In the genomic region with DNA sequence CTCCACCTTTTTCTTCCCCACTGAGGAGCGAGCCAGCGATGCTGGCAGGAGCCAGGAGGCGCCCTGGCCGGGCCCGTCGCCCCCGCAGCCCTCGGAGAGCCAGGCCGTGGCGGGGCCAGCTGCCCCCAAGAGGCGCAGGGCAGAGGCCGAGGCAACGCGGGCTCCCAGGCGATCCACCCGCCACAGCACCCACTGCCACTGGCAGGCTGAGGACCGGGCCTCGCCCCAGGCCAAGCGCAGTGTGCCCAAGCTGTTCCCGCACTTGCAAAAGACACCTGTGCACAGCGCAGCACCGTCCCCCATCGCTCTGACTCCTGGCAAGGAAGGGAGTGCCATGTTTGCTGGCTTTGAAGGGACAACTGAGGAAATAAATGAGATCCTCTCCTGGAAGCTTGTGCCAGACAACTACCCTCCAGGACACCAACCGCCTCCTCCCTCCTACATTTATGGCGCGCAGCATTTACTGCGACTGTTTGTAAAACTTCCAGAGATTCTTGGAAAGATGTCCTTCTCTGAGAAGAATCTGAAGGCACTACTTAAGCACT, we compare ENCODE assay signal across 8 mouse cellular contexts. TPM values are rescaled to one million over a fixed set of nuclear protein-coding genes. Genes with fewer than 3 reads are reported as not detected.
DNase-seq lines count a peak whose midpoint lies in the region; ATAC-seq and TF ChIP-seq lines count a peak whose summit lies in the region.

No protein-coding gene starts in this region.

- no peaks in the 10 kb centered on the region for H3K36me3 ChIP-seq in embryonic facial prominence, embryonic 14.5 days (ENCODE audit: control insufficient read depth, insufficient read depth, low read length)
- H3K36me3 ChIP-seq in hindbrain, postnatal 0 days (ENCODE audit: insufficient read depth, low read length): no peaks in the 10 kb centered on the region
- no peaks in the 10 kb centered on the region for H3K36me3 ChIP-seq in liver, embryonic 13.5 days

- peak overlapping the region; percentile 89 for H3K4me2 ChIP-seq in embryonic facial prominence, embryonic 14.5 days (ENCODE audit: low read depth, low read length)
- H3K4me2 ChIP-seq in hindbrain, postnatal 0 days (ENCODE audit: low read depth, low read length): peak overlapping the region; percentile 73
- peak overlapping the region; percentile 70 for H3K4me2 ChIP-seq in liver, embryonic 13.5 days

- peak overlapping the region; percentile 77 for H3K27ac ChIP-seq in embryonic facial prominence, embryonic 14.5 days (replicated peaks; ENCODE audit: low read depth, low read length)
- H3K27ac ChIP-seq in hindbrain, postnatal 0 days: peak overlapping the region; percentile 90
- no peak overlapping the region for H3K27ac ChIP-seq in liver, embryonic 13.5 days

- H3K9me3 ChIP-seq in embryonic facial prominence, embryonic 14.5 days (ENCODE audit: control insufficient read depth, low read length): no peaks in the 10 kb centered on the region
- no peaks in the 10 kb centered on the region for H3K9me3 ChIP-seq in hindbrain, postnatal 0 days (ENCODE audit: low read length)
- no peaks in the 10 kb centered on the region for H3K9me3 ChIP-seq in liver, embryonic 13.5 days (replicated peaks)

- peak overlapping the region; percentile 79 for H3K9ac ChIP-seq in embryonic facial prominence, embryonic 14.5 days (ENCODE audit: low read depth, low read length)
- peak overlapping the region; percentile 64 for H3K9ac ChIP-seq in hindbrain, postnatal 0 days (replicated peaks; ENCODE audit: low read length)
- peak overlapping the region; percentile 59 for H3K9ac ChIP-seq in liver, embryonic 13.5 days

- no peak for TF ChIP-seq CTCF in hindbrain, postnatal 0 days (IDR thresholded peaks at IDR 0.05; ENCODE audit: low read depth)

- ATAC-seq in embryonic facial prominence, embryonic 14.5 days (ENCODE audit: low read depth): peak; percentile 71
- ATAC-seq in hindbrain, postnatal 0 days: peak; percentile 73
- peak; percentile 68 for ATAC-seq in liver, embryonic 13.5 days (ENCODE audit: low read depth)

- H3K4me1 ChIP-seq in embryonic facial prominence, embryonic 14.5 days (ENCODE audit: control insufficient read depth, insufficient read depth, low read length): no peaks in the 10 kb centered on the region
- H3K4me1 ChIP-seq in hindbrain, postnatal 0 days (ENCODE audit: insufficient read depth, low read length): no peaks in the 10 kb centered on the region
- H3K4me1 ChIP-seq in liver, embryonic 13.5 days (replicated peaks): peaks cover 6% of the 10 kb centered on the region

- no peaks in the 10 kb centered on the region for H3K27me3 ChIP-seq in embryonic facial prominence, embryonic 14.5 days (replicated peaks; ENCODE audit: control insufficient read depth, insufficient read depth, low read length)
- H3K27me3 ChIP-seq in hindbrain, postnatal 0 days (ENCODE audit: insufficient read depth, low read length): no peaks in the 10 kb centered on the region
- H3K27me3 ChIP-seq in liver, embryonic 13.5 days: no peaks in the 10 kb centered on the region

- H3K4me3 ChIP-seq in embryonic facial prominence, embryonic 14.5 days (ENCODE audit: low read depth, low read length): peak overlapping the region; percentile 63
- H3K4me3 ChIP-seq in hindbrain, postnatal 0 days (ENCODE audit: low read length): peak overlapping the region; percentile 46
- H3K4me3 ChIP-seq in liver, embryonic 13.5 days (replicated peaks): peak overlapping the region; percentile 59

- DNase-seq in layer of hippocampus, adult 11-12 months (ENCODE audit: low spot score): peak; percentile 44
- no peak for DNase-seq in layer of hippocampus, adult 9-10 months (ENCODE audit: low spot score)
- peak; percentile 12 for DNase-seq in brain, embryonic 18.5 days (ENCODE audit: low read depth, low spot score)
- no peak for DNase-seq in embryonic facial prominence, embryonic 14.5 days (ENCODE audit: low spot score)
- peak; percentile 46 for DNase-seq in hindbrain, postnatal 0 days (ENCODE audit: low spot score)
- no peak for DNase-seq in liver, embryonic 13.5 days
- peak; percentile 49 for DNase-seq in right cerebral cortex, postnatal 4 days
- no peak for DNase-seq in urinary bladder, adult 2 months (ENCODE audit: low spot score)

- WGBS in embryonic facial prominence, embryonic 14.5 days: 16% methylated on average over 25 of the region's 27 CpGs
- 12% methylated on average over 27 of the region's 27 CpGs for WGBS in hindbrain, postnatal 0 days
- 26% methylated on average over 24 of the region's 27 CpGs for WGBS in liver, embryonic 13.5 days (ENCODE audit: insufficient replicate concordance)

RNA-seq across cellular contexts. Expression of gene Msl3l2, which starts 9.0 kb away (rescaled TPM):
- polyA plus RNA-seq in embryonic facial prominence, embryonic 14.5 days (2014; fragmentation: Nextera tagmentation; extraction: Ambion mirVana): 6.1 and 7.7 TPM in 2 replicates
- total RNA-seq in hindbrain, postnatal 0 days (2014; rRNA removed): 8.8 and 18.0 TPM in 2 replicates
- polyA plus RNA-seq in hindbrain, postnatal 0 days (2015; fragmentation: Nextera tagmentation; extraction: Ambion mirVana): 11.2 and 12.2 TPM in 2 replicates
- 0.88 and 1.1 TPM in 2 replicates for polyA plus RNA-seq in liver, embryonic 13.5 days (2015; fragmentation: Nextera tagmentation; extraction: Ambion mirVana)
- 7.8 and 8.4 TPM in 2 replicates for polyA plus RNA-seq in urinary bladder, adult 2 months (2012; rRNA removed)

Comparison
In these comparisons a context has a peak if more than half of its experiments do, and no peak if none do; other contexts are left out.
1. DNase-seq: peak in layer of hippocampus, adult 11-12 months (single experiment), brain, embryonic 18.5 days (single experiment), hindbrain, postnatal 0 days (single experiment) and right cerebral cortex, postnatal 4 days (single experiment); none in layer of hippocampus, adult 9-10 months (single experiment), embryonic facial prominence, embryonic 14.5 days (single experiment), liver, embryonic 13.5 days (single experiment) and urinary bladder, adult 2 months (single experiment).
2. Peak in every context shown above with its lines, with median percentiles within 50 percentile points of each other: ATAC-seq, H3K4me2 ChIP-seq, H3K4me3 ChIP-seq and H3K9ac ChIP-seq.